Mouse (Mus musculus): ENCODE measurements around the gene Map3k21.

The Map3k21 gene

DNA sequence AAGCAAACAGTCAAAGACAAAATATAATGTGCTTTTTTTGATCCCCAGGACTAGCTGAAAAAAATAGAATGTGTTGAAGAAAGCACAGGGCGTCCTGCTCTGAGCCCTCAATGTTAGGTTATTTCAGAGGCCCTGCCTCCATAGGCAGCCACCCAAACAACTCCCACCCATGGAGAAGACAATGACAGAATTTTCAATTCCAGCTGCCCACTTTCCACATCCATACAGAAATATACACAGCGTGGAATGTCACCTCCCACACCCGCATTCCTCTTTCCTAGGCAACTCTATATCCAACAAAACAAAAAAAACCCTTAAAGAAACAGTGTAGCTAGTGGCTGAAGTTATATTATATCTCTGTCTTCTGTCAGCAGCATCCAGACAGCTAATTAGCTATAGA is 61.1 kb downstream of the Map3k21 start:
- CTCF ChIA-PET, result no interaction called here

DNA sequence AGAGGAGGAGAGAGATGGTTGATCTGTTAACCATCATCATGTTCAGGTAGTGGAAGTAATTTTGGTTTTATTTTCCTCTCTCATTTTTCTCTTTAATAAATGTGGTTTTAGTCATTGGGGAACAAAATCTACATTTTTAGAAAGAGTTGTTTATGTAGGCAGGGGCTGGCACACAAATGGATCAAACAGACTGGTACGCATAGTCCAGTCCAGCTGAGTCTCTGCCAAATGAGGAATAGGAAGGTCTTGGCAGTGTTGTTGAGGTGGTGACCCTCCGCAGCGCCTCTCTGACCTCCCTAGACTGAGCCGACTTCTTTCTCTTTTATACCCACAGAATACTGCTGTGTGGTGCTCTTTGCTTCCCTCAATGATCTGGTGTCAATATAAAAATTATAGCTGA is 65.7 kb downstream of the Map3k21 start:
- CTCF ChIA-PET, result no interaction called here

DNA sequence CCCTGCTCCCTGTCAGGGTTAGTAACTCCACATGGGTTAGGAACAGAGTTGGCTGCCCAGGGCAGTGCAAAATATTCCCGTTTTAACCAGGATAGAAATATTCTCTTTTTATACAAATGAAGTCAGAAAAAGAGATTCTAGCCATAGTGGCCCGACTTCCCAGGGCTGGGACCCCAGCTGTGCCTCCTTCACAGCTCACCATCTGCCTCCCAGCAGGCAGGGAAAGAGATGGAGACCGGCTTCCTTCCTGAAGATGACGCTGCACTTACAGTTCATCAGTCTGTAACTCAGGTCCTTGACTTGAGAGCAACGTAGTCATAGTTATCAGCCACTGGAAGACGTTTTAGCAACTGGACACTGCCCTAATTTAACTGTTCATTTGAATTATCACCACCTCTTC is 70.6 kb downstream of the Map3k21 start:
- CTCF ChIA-PET, result no interaction called here

DNA sequence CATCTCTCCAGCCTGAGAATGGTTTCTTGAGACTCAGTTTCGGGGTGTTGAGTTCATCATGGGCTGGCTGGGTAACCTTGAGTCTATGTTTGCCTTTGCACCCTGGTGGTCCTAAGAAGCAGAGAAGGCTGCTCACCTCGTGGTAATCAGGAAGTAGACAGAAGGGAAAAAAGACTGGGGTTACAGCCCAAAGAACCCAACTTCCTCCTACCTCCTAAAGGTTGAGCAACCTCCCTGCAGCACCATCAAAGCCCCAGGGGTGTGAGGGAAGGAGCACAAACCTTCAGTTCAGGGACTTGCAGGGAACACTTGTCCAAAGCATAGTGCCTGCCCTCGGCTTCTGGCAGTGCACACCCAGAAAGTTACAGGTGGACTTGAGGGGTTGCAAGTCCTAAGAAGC is 73.3 kb downstream of the Map3k21 start:
- CTCF ChIA-PET, result no interaction called here

DNA sequence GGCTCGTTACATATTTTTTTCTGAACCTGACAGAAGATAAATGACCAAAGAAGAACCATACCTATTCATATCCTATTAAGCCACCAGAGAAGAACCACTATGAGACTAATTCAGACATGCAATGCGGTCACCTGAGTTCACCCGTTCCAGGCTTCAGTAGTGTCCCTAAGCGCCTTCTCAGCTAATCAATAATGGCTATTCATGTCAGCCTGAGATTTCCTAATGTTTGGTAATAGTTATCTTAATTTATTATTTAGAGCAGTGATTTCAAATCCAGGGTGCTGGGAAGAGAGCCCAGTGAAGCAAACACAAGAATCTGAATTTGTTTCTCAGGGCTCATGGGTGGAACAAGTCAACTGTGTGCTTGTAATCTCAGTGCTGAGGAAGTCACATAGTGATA is 73.9 kb downstream of the Map3k21 start:
- CTCF ChIA-PET, result no interaction called here

DNA sequence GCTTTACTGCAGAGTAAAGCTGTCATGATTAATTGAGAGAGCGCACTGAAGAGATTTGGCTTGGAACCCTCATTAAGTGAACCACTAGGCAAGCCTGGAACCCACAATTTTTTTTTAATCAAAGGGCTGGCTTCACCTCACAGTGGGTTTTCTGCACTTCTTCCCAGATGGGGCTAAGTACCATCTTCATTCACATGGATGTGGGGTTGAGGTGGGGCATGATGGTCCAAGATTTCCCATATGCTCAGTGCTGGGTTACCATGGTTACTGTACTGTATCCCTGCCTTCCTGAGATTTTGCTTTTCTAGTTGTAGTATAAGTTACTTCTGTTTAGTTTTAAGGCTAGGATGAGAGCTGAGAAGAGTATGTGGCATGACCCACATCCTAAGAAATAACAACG is 75.1 kb downstream of the Map3k21 start:
- CTCF ChIA-PET, result interaction anchor here (0.5 kb wide), 1 partner anchor 52 kb away, joined by 4 read pairs; no protein-coding TSS in a partner anchor

DNA sequence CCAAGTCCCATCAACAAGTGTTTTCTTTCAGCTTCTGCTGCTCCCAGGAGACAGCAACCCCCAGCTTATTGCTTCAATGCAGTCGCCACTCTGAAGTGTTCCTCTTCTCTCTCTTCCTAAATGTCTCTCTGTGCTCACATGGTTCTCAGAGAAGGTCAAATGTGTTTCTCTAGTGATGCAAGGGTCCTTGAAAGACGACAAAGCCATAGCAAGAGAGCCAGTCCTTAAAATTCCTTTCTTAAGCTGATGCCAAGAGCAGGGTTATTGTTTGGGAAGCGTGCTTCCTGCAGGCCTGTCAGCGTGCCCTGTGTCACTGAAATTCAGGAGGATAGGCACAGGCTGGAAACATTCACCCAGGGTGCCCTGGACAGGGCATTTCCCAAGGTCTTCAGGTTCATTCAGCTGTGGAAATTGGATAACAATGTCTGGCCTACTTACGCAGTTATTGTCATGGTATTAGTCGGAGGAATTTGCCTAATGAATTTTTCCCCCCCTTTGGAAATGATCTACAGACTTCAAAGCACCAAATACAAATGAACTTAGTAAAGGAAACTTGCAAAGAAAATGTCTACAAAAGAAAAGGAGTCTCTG is 76.8 kb downstream of the Map3k21 start:
- CTCF ChIA-PET, result no interaction called here

DNA sequence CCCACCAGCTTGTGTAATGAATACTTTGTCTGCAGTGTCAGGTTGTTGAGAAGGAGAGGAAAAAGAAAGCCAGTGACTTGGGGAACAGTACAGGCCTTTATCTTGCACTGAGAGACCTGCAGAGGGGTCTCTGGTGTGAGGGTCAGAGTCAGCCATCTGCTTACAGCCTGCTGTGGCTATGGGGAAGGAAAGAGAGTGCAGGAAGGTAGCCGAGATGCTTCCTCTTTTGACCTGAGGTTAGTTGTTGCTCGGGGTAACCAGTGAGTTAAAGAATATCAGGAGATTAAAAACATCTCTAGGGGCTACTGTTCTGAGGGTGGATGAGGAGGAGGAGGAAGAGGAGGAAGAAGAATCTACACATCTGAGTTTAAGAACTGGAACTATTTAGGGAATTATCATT is 77.7 kb downstream of the Map3k21 start:
- CTCF ChIA-PET, result no interaction called here

DNA sequence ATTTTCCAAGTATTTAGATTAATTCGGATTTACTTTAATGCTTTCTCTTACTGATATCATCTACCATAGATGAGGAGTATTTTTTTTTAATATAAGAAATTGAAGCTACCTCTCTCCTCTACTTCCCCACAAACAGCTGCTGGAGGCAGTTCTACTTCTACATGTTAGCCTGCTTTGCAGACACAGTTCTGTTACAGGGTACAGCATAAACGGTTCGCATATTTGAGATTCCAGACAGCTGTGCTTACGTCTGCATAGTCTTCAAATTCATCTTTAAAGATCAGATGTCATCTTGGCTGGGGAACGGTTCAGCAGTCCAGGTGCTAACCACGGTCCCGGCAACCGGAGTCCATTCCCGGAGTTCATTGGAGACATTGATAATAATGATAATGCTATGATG is 83.4 kb downstream of the Map3k21 start:
- CTCF ChIA-PET, result no interaction called here

DNA sequence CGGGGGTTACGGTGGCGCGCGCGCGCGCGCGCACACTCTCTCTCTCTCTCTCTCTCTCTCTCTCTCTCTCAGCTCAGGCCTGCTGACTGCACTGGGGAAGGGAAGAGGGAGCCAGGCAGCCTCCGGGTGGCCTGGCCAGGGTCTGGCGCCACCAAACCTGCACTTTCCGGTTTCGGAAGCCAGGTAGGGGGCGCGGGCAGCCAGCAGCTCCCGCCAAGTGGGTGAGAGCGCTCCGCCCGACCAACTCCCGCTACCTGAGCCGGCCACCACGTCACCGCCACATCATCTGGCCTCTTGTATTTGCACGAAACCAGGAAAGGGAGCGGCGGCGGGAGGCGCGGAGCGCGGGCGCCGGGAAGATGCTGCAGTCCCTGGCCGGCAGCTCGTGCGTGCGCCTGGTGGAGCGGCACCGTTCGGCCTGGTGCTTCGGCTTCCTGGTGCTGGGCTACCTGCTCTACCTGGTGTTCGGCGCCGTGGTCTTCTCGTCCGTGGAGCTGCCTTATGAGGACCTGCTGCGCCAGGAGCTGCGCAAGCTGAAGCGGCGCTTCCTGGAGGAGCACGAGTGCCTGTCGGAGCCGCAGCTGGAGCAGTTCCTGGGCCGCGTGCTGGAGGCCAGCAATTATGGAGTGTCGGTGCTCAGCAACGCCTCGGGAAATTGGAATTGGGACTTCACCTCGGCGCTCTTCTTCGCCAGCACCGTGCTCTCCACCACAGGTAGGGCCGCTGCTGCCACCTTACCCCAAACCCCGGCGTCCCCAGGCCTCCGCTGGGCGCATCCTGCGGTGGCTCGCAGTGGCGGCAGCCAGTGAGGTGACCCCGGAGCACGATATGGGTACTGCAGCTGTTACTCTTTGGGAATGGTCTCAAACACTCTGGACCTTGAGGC is 85.1 kb downstream of the Map3k21 start, which contains the start of gene Kcnk1:
Kcnk1 (plus strand) TSS at position 70 of the 886 bp plus-strand sequence.
- CTCF ChIA-PET, result no interaction called here

DNA sequence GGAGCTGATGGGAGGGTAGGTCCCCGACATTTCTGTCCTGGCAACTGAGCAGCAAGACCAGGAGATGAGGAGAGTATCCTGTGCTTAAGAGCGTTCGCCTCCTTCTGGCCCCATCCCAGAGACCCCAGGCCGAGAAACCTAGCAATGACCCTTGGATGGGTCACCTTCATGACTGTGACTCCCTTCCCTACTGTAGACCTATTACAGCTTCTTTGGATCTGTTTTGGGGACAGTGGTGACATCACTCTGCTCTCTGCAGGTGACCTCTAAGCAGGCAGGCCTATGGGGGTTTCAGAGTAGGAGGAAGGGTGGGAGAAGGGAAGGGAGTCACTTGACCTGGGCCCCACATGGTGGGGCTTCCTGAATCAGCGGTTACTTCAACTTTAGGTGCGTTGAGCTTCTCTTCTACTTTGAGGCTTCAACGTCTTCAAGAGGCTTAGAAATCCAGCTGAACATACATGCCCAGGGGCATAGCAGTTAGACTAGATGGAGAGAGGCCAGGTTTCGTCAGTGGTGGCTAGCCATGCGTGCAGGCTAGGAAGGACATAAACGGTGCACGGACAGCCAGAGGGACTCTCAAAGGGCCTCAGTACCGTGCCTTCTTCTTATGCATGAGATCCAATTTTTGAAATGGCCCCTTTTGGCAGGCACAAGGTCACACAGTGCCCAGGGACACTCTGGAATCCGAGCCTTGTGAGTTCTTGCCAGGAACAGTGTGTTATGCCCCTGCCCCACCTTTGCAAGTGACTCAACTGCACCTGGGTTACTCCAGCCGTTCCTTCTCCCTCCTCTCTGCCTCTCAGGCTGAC is 86.0 kb downstream of the Map3k21 start:
- CTCF ChIA-PET, result no interaction called here

DNA sequence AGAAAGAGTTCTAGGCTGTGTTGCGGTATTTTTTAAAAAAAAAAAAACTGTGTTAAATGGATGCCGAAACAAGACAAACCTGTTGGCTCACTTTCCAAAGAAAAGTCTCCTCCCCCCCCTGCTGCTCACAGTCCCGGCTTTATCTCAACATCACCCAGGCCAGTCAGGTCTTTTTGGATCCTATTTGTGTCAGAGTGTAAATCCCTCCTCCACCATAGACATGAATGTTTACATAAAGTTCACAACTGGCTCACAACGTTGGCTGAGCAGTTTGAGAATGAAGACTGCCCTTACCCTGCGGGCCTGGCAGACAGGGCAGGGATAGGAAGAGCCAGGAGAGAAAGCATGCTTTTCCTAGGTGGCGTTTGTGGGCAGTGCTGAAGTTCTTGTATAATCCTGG is 86.7 kb downstream of the Map3k21 start:
- CTCF ChIA-PET, result no interaction called here
